Mouse (Mus musculus): ENCODE measurements around the gene Scd1. TPM values are rescaled to one million over a fixed set of nuclear protein-coding genes. Genes with fewer than 3 reads are reported as not detected.
"Not testable (repeated sequence)": the region's sequence is repeated elsewhere in the genome, so short reads cannot be mapped to it uniquely, and the experiment has no call there.

Scd1 gene
- total RNA-seq, 2 experiments from 2014 or later = 139 TPM

DNA sequence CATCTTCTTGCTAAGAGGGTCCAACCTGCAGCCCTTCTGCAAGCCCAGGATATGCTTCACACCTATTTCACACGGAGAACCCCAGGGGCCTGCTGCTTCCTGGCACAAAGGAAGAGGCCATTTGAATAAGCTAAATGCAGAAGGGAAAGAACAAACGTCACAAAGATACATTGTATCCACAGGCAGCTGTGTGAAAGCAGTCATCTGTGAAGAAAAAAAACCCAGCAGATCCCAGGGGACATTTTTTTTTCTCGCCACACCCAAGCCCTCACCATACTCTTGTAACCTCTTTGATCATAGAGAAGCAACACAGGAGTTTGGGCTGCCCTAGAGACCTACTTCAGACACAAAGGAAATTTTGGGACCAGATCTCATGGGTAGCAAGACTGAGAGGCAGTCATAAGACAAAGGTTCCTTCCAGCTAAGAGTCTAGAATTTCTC is 31.1 kb downstream of the Scd1 start:
- no peak for DNase-seq (ENCODE audit: low spot score in 2 of 2)
- no peak overlapping the region for H3K4me3 ChIP-seq
- no peak overlapping the region for H3K27ac ChIP-seq
- TF ChIP-seq CTCF (conservative IDR thresholded peaks at IDR 0.05) = no peak

DNA sequence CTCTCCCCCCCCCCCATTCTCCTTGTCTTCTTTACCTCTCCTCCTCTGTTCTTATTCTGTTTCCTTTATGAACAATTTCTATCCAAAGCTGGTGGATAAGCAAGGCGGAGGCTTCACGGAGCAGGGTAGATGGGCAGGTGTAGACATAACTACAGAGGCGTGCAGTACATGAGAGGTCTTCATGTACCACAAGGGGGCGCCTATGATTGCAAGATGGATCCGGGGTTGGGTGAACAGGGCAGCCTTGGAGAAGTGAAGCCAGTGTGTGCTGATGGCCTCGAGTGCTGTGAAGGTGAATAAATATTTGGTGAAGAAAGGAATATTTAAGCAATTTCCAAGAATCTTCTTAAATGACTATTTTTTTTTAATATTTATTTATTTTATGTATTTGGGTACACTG is 34.7 kb downstream of the Scd1 start:
- Histone ChIP-seq H3K27ac (no peak overlapping the region), H3K4me3 (no peak overlapping the region)
- peak; percentile 85 for TF ChIP-seq CTCF (conservative IDR thresholded peaks at IDR 0.05)
- peak; percentile 64 to 86 for DNase-seq (ENCODE audit: low spot score in 2 of 2)

DNA sequence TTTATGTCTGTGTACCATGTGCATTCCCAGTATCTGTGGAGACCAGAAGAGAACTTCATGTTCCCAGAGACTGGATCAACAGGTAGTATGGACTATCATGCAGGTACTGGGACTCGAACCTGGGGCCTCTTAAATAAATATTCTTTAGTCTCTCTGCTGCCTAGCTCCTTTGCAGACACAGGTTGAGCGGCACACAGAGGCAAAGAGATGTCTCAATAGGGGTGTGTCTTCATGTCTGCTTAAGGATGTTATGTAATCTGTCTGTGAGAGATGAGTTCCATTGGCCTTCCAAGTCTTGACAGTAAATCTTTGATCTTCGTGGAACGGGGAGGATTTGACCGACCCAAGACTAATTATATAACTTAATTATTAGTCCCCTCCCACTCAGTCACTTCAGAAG is 37.4 kb downstream of the Scd1 start:
- DNase-seq (ENCODE audit: low spot score in 2 of 2) = no peak

DNA sequence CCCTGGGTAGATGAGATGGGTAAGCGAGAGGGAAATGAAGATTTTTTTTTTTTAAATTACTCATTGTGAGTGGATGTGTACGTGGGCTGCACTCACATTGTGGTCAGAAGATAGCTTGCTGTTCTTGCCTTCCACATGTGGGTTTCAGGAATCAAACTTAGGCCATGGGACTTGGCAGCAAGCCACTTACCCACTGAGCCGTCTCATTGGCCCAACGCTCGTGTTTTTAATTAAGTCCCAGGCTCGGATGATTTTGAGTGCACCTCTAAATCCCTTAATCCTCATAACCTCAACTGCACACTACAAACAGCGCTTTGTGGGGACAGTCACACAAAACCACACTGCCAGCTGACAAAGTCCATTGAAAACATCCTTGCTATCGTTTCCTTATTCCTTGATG is 38.3 kb downstream of the Scd1 start:
- no peak overlapping the region for H3K4me3 ChIP-seq
- no peak for DNase-seq (ENCODE audit: low spot score in 2 of 2)
- H3K27ac ChIP-seq = no peak overlapping the region
- no peak for TF ChIP-seq CTCF (conservative IDR thresholded peaks at IDR 0.05)

More for the DNA sequence above, 37.4 kb downstream of the Scd1 start:
- no peak for TF ChIP-seq CTCF (conservative IDR thresholded peaks at IDR 0.05)
- no peak overlapping the region for H3K4me3 ChIP-seq
- no peak overlapping the region for H3K27ac ChIP-seq

DNA sequence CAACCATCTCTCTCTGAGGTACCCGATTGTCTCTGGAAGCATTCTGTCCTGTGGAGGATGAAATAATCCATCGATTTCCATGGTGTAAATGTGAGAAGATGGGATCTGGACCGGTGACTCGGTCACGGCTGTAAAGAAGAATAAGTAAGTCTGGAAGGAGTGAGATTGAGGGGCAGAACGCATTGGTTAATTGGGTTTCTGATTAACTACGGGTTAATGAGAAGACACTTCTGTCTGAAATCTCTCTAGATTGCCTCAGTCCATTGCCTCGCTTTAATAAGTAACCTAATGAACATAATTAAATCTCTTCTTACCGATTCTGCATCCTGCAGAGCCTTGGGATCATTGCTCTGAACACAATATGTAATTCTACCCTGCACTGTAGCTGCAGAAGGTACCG is 40.6 kb downstream of the Scd1 start:
- not testable (repeated sequence) for H3K27ac ChIP-seq; DNase-seq (ENCODE audit: low spot score in 2 of 2); H3K4me3 ChIP-seq

DNA sequence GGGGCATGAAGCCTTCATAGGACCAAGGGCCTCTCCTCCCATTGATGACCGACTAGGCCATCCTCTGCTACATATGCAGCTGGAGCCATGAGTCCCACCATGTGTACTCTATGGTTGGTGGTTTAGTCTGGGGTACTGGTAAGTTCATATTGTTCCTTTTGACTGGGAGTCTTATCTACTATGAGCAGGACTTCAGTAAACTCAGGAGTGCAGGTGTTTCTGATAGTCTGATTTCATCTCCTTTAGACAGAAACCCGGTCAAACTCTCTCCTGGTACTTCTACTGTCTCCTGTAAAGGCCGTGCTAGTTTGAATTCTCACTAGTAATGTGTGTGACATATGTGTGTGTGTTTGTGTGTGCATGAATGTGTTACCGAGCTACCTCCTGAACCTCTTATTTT is 41.9 kb downstream of the Scd1 start:
- no peak for TF ChIP-seq CTCF (conservative IDR thresholded peaks at IDR 0.05)
- no peak for DNase-seq (ENCODE audit: low spot score in 2 of 2)
- Histone ChIP-seq H3K27ac (no peak overlapping the region), H3K4me3 (no peak overlapping the region)

DNA sequence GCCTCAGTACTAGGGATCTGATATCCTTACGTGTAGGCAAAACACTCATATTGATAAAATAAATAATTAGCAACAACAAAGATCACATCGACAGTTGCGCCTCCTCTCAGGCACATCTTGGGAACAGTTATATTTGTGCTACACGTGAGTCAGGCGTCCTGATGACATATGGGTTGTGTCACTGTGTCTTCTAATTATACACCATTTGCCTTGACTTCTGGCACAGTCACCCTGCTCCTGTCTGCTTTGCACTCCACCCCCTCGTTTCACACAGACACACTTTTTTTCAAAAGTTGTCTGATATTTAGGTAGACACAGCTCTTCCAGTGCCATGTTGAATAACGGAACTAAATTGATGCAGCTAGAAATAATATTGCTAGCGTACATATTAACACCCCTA is 43.6 kb downstream of the Scd1 start:
- Histone ChIP-seq H3K4me3 (no peak overlapping the region), H3K27ac (no peak overlapping the region)
- no peak for TF ChIP-seq CTCF (conservative IDR thresholded peaks at IDR 0.05)
- DNase-seq (ENCODE audit: low spot score in 2 of 2) = peak; percentile 10 to 21

DNA sequence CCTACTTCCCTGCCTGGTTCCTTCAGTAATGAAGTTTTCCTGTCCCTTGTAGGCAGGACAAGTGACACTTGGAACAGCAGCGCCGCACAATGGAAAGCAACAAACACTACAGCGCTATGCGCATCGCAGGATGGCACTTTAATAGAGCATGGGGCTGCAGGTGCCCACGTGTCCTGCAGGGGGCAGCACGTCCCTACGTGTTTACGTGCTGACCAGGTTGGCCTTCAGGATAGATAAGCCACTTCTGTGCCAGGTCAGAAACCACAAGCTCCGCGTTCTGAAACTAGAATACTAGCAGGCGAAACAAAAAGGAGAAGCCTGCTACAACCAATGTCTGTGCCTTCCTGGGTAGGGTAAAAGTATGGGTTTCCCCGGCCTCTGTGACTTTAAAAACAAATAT is 44.1 kb downstream of the Scd1 start:
- Histone ChIP-seq H3K27ac (no peak overlapping the region), H3K4me3 (no peak overlapping the region)
- peak; percentile 91 for TF ChIP-seq CTCF (conservative IDR thresholded peaks at IDR 0.05)
- DNase-seq (ENCODE audit: low spot score in 2 of 2) = peak; percentile 56 to 70

DNA sequence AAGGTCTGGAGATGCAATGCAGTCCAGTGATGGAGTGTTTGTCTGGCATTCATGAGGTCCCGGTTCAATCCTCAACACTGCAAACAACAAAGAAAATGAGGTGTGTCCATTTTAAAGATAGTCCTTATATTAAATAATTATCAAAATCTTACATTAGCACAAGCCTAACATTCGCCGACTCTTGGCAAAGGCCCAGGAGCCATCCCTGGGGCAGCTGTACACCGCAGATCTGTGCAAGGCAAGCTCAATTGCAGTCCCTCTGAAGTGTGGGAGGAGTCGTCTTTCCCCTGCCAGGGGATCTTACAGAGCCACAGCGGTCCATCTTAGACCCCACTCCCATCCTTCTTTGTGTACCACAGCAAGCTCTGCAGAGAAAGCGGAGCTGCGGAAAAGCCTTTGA is 49.0 kb downstream of the Scd1 start:
- TF ChIP-seq CTCF (conservative IDR thresholded peaks at IDR 0.05) = no peak
- Histone ChIP-seq H3K4me3 (no peak overlapping the region), H3K27ac (no peak overlapping the region)
- no peak for DNase-seq (ENCODE audit: low spot score in 2 of 2)

DNA sequence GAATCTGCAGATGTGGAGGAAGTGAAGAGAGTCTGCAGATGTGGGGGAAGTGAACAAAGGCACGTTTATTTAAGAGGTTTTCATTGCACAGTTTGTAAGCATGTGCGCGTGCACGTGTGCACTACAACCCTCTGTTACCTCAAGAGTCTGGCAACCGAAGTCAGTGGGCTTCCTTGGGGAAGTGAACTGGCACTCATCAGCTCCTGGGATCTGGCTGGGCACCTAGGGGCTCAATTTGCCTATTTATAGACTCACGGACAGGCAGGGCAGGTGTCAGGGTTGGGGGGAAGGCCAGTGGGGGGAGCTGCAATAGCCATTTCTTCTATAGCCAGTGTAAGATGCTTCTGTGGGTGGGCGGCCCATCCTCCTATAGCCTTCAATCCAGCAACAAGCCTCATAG is 55.9 kb downstream of the Scd1 start:
- H3K27ac ChIP-seq = no peak overlapping the region
- no peak for TF ChIP-seq CTCF (conservative IDR thresholded peaks at IDR 0.05)
- H3K4me3 ChIP-seq = no peak overlapping the region
- DNase-seq (ENCODE audit: low spot score in 2 of 2) = no peak

DNA sequence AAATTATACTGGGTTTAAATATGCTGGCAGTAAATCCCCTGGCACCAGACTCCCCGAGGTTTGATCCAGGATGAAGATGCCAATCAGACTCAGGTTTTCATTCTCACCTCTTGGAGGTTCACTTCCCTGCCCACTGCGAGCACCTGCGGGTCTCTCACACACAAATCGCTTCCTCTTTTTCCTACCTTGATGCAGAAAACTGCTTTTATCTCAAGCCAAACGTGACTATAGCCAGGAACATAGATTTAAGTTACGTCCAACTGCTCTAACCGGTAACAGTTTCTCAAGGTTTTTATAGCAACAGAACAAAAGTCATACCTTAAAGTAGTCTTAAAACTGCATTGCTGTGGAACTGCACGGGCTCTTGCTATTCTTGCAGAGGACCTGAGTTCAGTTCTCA is 58.0 kb downstream of the Scd1 start:
- TF ChIP-seq CTCF (conservative IDR thresholded peaks at IDR 0.05) = no peak
- no peak for DNase-seq (ENCODE audit: low spot score in 2 of 2)
- H3K4me3 ChIP-seq = no peak overlapping the region
- no peak overlapping the region for H3K27ac ChIP-seq

Other genes with a start within 250 kb of the Scd1 start
- gene Pkd2l1, start 215.4 kb downstream of the Scd1 start, total RNA-seq (2021) = under 1 TPM; 0.15 to 0.31 TPM
- 1 to 10 TPM; 1.6 to 2.2 TPM for gene Scd3, start 204.6 kb downstream of the Scd1 start, total RNA-seq (2021)
- gene Scd2, start 114.2 kb downstream of the Scd1 start, total RNA-seq (2021) = 100 to 1,000 TPM; 597 to 622 TPM
- gene Scd4, start 74.8 kb downstream of the Scd1 start, total RNA-seq (2021) = 1 to 10 TPM; 2.3 to 2.5 TPM
- gene Wnt8b, start 85.6 kb upstream of the Scd1 start, total RNA-seq (2021) = under 1 TPM in 1 of 2 experiments, not detected in 1; 0.17 TPM
- under 1 TPM; 0.12 to 0.67 TPM for gene Sec31b, start 138.0 kb upstream of the Scd1 start, total RNA-seq (2021)
- not detected for gene Gm20538, start 145.0 kb upstream of the Scd1 start, total RNA-seq (2021)
- 100 to 1,000 TPM; 349 to 378 TPM for gene Ndufb8, start 147.6 kb upstream of the Scd1 start, total RNA-seq (2021)
- 10 to 100 TPM; 32.7 to 33.6 TPM for gene Hif1an, start 155.0 kb upstream of the Scd1 start, total RNA-seq (2021)

All from layer of hippocampus, adult 2 months (tissue).